Mouse (Mus musculus) heart, adult 2 months (tissue): Measurements from ENCODE around the gene Cntn5.

Experiments used
- EP300 ChIP-seq: fragments of 200-500 bp; IDR thresholded peaks from 2 replicates; pipeline ENCODE4 v1.6.1; 2011; ENCODE audit warnings: low read depth, low read length, control low read depth; ENCODE audit not compliant: insufficient read depth
- POLR2A ChIP-seq: fragments of 200-500 bp; IDR thresholded peaks from 2 replicates; pipeline ENCODE4 v1.6.1; 2011; ENCODE audit warnings: mild to moderate bottlenecking, low read depth, low read length, control low read depth; ENCODE audit not compliant: insufficient read depth

GRCm38 (mm10) chr9:10668676-10669075 is 235.9 kb downstream of the Cntn5 start:
- TF ChIP-seq EP300 (no peak), POLR2A (no peak)
